Mouse (Mus musculus): ENCODE results near the gene Rhd. TPM values are rescaled to one million over a fixed set of nuclear protein-coding genes. Genes with fewer than 3 reads are reported as not detected.
"Not testable (repeated sequence)": the region's sequence is repeated elsewhere in the genome, so short reads cannot be mapped to it uniquely, and the experiment has no call there.

The Rhd gene
- 2.9 and 6.6 TPM in 2 replicates for total RNA-seq (2015)
- 4.0 and 14.8 TPM in 2 replicates for total RNA-seq (2017)

GRCm38 (mm10) chr4:134863937-134864729 is at the start of gene Rhd:
Rhd (plus strand) TSS chr4:134864536.
- no peak for ATAC-seq (ENCODE audit: poor library complexity, severe bottlenecking)

DNA sequence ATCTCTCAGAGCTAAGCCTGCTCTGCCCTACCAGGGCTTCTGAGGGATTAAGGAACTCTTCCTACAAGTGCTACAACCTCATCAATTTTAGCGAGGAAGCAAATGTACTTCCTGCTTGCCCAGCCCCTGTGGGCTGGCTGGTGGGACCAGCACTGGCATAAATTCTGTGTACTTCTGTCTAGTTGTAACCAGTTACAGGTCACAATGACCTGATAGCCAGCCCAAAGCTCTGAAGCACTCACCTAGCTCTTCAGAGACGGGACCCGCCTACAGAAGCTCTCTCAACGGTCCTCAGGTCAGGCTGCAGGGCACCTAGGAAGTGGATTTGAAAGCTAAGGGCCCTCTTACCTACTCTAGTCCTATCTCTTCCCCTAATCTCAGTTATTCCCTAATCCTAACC is 46.6 kb upstream of the Rhd start:
- no peak for ATAC-seq (ENCODE audit: poor library complexity, severe bottlenecking)

DNA sequence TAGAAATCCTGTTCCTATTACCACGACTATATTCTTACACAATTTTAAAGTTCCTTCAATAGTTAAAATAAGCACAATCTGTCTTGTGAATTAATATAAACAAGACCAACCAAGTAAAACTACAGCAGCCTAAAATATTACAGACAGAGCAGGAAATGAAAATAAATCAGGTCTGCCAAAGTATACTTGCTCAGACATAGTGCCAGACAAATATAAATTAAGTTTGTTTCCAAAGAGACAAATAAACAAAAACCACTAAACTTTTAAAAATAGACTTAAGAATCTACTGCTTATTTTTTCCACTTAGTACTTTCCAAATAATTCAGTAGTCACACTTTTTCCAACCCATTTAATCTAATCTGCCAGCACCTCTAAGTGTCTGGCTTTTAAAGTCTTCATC is 43.3 kb upstream of the Rhd start:
- no peak for ATAC-seq (ENCODE audit: poor library complexity, severe bottlenecking)

DNA sequence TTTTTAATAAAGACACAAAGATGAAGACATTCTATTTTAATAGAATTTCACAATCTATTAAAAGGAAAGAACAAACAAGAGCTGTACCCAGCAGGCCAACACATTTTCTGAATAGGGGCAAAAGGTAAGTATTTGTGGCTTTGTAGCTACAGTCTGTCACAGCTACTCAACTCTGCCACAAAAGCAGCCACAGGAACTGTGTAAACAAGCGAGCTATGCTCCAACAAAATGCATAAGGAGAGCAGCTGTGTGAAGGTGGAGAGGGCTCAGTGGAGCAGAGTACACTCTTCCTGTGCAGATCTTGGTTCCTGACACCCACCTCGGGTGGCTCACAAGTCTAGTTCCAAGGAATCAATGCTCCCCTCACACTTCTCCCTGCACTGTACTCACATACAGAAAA is 40.8 kb upstream of the Rhd start:
- ATAC-seq (ENCODE audit: poor library complexity, severe bottlenecking) = no peak

- not testable (repeated sequence) for ATAC-seq (ENCODE audit: poor library complexity, severe bottlenecking)
Observed at GRCm38 (mm10) chr4:134825864-134826263, 38.5 kb upstream of the Rhd start.

- no peak for ATAC-seq (ENCODE audit: poor library complexity, severe bottlenecking)
Observed at GRCm38 (mm10) chr4:134826348-134826747, 38.0 kb upstream of the Rhd start.

DNA sequence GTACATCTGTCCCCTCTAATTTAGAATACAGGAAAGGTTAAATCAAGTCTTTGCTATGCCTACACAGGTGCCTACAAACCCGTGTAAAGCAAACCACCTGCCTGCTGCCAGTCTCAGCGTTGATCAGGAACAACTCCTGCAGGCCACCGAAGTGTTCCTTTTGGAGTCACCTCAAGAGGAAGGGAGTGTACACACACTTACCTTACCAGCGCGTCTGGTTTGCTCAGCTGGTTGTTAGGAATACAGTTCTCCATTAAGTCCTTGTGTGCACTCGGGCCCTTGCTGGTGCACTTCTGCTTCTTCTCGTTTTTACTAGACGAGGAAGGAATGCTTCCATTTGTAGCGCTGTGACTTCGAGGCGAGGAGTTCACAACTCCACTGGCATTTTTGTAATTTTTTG is 36.5 kb upstream of the Rhd start:
- no peak for ATAC-seq (ENCODE audit: poor library complexity, severe bottlenecking)

GRCm38 (mm10) chr4:134831934-134832333 is 32.4 kb upstream of the Rhd start:
- ATAC-seq (ENCODE audit: poor library complexity, severe bottlenecking) = no peak

- ATAC-seq (ENCODE audit: poor library complexity, severe bottlenecking) = no peak
Observed at GRCm38 (mm10) chr4:134835486-134835885, 28.9 kb upstream of the Rhd start.

DNA sequence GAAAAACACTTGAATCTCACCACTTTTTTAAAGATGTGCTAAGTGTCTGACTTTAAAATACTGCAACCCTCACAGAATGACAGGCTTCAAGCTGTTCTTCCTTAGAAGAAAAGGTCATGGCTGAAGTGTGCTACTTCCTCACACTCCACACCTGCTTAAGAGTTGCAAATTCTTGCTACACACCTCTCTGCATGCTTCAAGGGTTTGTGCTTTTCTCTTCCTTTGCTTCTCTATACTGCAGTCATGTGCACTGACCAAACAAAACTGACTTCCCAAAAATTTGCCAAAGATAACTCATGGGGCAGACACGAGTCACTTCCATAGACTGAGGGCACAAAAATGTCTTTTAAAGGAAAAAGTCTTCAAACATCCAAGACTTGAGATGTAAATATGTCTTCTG is 26.1 kb upstream of the Rhd start:
- no peak for ATAC-seq (ENCODE audit: poor library complexity, severe bottlenecking)

DNA sequence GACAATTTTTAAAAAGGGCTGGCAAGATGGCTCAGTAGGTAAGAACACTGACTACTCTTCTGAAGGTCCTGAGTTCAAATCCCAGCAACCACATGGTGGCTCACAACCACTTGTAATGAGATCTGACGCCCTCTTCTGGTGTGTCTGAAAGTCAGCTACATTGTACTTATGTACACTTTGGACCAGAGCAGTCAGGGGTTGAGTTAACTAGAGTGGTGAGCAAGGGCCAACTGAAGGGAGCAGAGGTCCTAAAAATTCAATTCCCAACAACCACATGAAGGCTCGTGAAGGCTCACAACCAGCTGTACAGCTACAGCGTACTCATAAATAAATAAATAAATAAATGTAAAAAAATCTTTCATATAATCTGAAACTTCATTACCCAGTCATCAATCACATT is 25.6 kb upstream of the Rhd start:
- not testable (repeated sequence) for ATAC-seq (ENCODE audit: poor library complexity, severe bottlenecking)

GRCm38 (mm10) chr4:134840231-134840630 is 24.1 kb upstream of the Rhd start:
- no peak for ATAC-seq (ENCODE audit: poor library complexity, severe bottlenecking)

DNA sequence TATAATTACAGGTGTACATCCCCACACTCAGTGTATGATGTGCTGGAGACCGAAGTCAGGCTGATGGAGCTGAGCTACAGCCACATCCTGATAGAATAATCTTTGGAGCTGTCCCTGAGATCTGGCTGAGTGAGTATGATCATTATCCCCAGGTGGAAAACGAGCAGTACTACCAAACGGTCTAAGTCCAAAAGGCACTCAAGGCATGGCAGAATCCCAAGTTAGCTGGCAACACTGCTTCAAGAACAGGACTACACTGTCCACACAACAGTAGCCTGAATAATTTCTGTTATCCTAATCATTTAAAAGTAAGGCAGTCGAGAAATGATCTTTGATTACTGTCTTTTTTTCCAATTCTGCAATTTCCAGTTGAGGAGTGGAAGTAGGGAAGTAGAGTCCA is 20.8 kb upstream of the Rhd start:
- no peak for ATAC-seq (ENCODE audit: poor library complexity, severe bottlenecking)

DNA sequence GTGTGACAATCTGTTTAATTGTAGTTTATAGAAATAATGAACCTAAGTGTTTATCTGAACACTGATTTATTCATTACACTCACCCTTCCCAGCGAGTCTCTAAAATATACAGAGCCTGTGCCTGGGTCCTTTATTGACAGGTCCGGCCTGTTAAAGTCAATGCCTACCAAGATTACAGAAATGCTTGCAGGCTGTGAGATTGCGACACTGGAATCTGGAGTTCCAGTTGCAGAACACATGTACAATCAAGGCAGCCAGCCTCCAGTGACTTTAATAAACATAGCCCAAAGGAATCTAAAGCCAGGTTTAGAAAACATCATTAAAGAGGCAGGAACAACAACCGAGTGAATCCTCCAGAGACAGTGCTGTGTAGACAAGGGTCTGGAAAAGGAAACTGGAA is 16.7 kb upstream of the Rhd start:
- no peak for ATAC-seq (ENCODE audit: poor library complexity, severe bottlenecking)

GRCm38 (mm10) chr4:134850551-134850950 is 13.8 kb upstream of the Rhd start:
- ATAC-seq (ENCODE audit: poor library complexity, severe bottlenecking) = no peak

GRCm38 (mm10) chr4:134851236-134851635 is 13.1 kb upstream of the Rhd start:
- no peak for ATAC-seq (ENCODE audit: poor library complexity, severe bottlenecking)

DNA sequence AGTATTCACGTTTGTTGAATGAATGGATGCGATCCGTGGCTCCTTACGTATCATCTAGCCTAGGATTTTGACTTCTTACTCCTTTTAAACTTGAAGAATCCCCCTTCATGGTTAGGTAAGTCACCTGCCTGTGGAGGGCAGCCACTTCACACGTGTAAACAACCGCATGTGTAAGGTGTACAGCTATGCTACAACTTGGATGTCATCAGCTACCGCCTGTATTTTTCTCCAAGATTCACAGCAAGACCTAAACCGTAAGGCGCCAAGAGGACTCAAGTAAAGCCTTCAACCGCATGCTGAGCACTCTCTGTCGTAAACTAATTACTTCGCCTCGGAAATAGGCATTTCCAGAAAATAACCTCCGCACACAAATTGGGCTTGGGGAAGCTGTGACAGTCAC is 12.5 kb upstream of the Rhd start:
- no peak for ATAC-seq (ENCODE audit: poor library complexity, severe bottlenecking)

DNA sequence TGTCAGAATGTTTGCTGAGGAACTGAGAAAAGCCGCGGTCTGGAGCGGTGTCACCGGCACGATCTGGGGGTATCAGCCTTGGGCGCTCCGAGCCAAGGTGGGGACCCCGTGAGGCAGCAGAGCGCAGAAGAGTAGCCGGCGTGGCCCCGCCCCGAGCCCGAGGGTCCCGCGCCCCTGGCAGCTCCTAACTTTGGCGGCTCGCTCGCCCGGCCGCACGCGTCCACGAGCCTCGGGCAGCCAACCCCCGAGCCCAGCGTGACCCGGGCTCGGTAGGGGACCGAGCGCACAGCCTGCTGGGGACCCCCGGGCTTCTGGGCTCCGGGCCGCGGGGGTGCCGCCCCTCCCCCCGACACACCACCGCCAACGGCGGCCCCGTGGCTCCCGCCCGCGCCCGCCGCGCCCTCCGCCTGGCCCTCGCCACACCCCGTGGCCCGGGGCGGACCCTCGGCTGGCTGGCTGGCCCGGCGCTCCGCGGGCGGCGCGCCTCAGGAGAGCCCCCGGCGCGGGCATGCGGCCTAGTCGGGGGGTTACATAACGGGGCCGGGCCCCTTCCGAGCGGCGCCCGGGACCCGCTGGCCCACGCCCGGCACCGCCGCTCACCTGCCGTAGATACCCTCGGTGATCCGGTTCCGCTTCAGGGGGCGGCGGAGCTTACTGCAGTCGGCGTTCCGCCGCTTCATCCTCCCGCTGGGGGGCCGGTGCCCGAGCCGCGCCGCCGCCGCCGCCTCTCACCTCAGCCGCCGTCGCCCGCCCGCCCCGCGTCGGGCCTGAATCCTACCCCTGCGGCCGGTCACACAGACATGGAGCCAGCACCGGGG is 11.7 kb upstream of the Rhd start:
- 0 out of 2 replicates have a peak, but pooled peaks have one; percentile 2 for ATAC-seq (ENCODE audit: poor library complexity, severe bottlenecking)

DNA sequence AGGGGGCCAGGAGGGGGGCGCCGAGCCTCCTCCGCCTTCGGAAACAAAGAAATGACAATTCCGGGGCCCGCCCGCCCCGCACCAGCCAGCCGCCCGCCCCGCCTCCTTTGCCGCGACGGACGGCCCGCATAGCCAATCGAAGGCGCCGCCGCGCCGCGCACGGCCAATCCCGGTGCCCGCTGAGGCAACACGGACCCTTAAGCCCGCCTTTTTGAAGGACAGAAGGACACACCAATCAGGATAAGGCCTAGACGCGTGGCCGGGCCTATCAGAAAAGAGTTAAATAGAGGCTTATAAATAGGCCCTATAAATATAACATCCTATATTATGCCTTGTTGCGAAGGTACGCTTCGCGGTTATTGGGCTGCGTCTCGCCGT is 11.1 kb upstream of the Rhd start, which contains the start of gene Maco1:
Maco1 (minus strand) TSS at position 87 of the 378 bp plus-strand sequence.
- ATAC-seq (ENCODE audit: poor library complexity, severe bottlenecking) = peak; percentile 90

- ATAC-seq (ENCODE audit: poor library complexity, severe bottlenecking) = peak; percentile 86
Observed at GRCm38 (mm10) chr4:134853637-134854485, 10.5 kb upstream of the Rhd start.

DNA sequence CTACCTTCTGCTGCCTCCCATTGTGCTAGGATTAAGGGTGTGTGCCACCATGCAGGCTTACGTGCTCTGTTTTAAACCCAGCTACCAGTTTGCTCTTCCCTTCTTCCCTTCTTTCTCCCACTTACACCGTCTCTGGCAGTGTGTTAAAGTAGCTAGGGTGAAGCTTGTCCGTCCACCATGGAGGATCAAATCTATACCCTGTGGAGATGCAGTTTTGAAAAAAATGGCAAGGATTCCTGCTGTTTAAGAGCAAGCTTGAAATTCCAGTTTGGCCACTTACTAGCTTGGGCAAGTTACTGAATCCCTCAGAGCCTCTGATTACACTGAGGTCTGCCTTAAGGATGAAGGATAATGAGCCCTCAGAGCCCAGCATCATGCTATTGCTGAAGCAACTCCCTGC is 9.0 kb upstream of the Rhd start:
- ATAC-seq (ENCODE audit: poor library complexity, severe bottlenecking) = no peak

Measured in megakaryocyte, adult 5-6 weeks (primary cell).